Mouse (Mus musculus): ENCODE measurements around the gene Slc7a7.

DNA sequence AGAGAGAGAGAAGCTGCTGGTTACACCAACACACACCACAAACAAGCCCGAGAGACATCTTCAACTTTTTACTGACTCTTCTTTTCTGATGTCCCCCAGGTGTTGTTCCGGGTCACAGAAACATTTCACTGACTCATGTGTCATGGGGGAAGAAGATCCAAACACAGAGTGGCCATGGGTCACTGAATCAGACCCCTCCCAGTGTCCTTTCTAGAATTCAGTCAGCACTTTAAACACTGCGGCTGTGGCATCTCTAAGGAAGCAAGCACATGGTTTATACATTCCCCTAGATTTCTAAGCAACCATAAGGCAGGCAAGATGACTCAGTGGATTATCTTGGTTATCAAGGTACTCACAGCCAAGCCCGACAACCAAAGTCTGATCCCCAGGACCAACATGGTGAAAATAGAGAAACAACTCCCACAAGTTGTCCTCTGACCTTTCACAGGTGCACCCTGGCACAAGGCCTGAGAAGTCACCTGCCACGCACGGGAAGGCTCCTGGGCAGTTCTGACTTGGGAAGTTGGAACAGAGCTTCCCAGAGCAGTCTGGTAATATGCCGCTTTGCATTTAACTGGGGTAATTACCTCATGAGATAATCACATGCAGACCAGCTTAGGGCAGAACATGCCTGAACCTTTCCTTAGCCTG is 31.5 kb downstream of the Slc7a7 start:
- TF ChIP-seq FLI1 (IDR thresholded peaks at IDR 0.05; ENCODE audit: low read length) = no peak
- no peak for TF ChIP-seq GATA1 (IDR thresholded peaks at IDR 0.05; ENCODE audit: borderline replicate concordance, low read length)

Measured in megakaryocyte, embryonic 14.5 days (primary cell).